Mouse (Mus musculus) heart, embryonic 16.5 days (tissue): ENCODE data around the gene Mrpl57. TPM values are rescaled to one million over a fixed set of nuclear protein-coding genes. Genes with fewer than 3 reads are reported as not detected.
A peak's percentile ranks its signal among the peaks of the same experiment; 100 is the strongest.
"Not testable (repeated sequence)": the region's sequence is repeated elsewhere in the genome, so short reads cannot be mapped to it uniquely, and the experiment has no call there.

Experiments
- ATAC-seq: fragments of 200-750 bp; cut with Nextera tagmentation; replicated peaks from 2 replicates; pipeline ENCODE4 v1.8.0; 2017; ENCODE audit warnings: moderate number of reproducible peaks; ENCODE audit not compliant: insufficient read depth, low FRiP score; ENCODE audit errors: extremely low read depth
- H3K27ac ChIP-seq: fragments of 300-500 bp; sonication (generic); 2 replicates; pipeline ENCODE4 v1.5.1; 2014; ENCODE audit warnings: mild to moderate bottlenecking, low read length, control low read depth, moderate library complexity
- H3K27me3 ChIP-seq: fragments of 300-500 bp; sonication (generic); 2 replicates; pipeline ENCODE4 v1.6.1; 2014; ENCODE audit warnings: low read length, mixed read lengths; ENCODE audit not compliant: control insufficient read depth, insufficient read depth
- H3K36me3 ChIP-seq: fragments of 300-500 bp; sonication (generic); 2 replicates; pipeline ENCODE4 v1.6.1; 2014; ENCODE audit not compliant: control insufficient read depth, insufficient read depth
- H3K4me1 ChIP-seq: fragments of 300-500 bp; sonication (generic); 2 replicates; pipeline ENCODE4 v1.6.1; 2014; ENCODE audit warnings: low read length, mixed read lengths; ENCODE audit not compliant: control insufficient read depth, insufficient read depth
- H3K4me2 ChIP-seq: fragments of 300-500 bp; sonication (generic); 2 replicates; pipeline ENCODE4 v1.6.1; 2014; ENCODE audit warnings: low read depth, mild to moderate bottlenecking, control low read depth, low read length
- H3K4me3 ChIP-seq: fragments of 300-500 bp; sonication (generic); 2 replicates; pipeline ENCODE4 v1.5.1; 2014; ENCODE audit warnings: mild to moderate bottlenecking, control low read depth, low read length
- H3K9ac ChIP-seq: fragments of 300-500 bp; sonication (generic); 2 replicates; pipeline ENCODE4 v1.6.1; 2014; ENCODE audit warnings: low read length, control low read depth
- H3K9me3 ChIP-seq: fragments of 300-500 bp; sonication (generic); replicated peaks from 2 replicates; pipeline ENCODE4 v1.6.1; 2016; ENCODE audit warnings: low read length; ENCODE audit not compliant: control insufficient read depth
- WGBS: fragments of 180-500 bp; shearing (Covaris S2); extraction: QIAGEN DNeasy Blood & Tissue Kit; methylation state at CpG from one replicate; pipeline ENCODE4 v1.1.7; 2014; 5-methylcytosine and 5-hydroxymethylcytosine counted together
- polyA plus RNA-seq: library from polyadenylated mRNA; unstranded; fragments of >200 nt; fragmentation: Nextera tagmentation; extraction: Ambion mirVana; gene quantifications from 2 replicates; pipeline ENCODE4 v1.2.1, GENCODE M21; 2015

Mrpl57 gene
- polyA plus RNA-seq, 1 experiment from 2014 or later, result 140 TPM

- no peak overlapping the region for H3K4me2 ChIP-seq
- peaks cover 50% of the 10 kb centered on the region for H3K36me3 ChIP-seq
- no peaks in the 10 kb centered on the region for H3K9me3 ChIP-seq
- WGBS, result 76% methylated on average over 5 of the region's 5 CpGs
- no peak overlapping the region for H3K4me3 ChIP-seq
- no peak for ATAC-seq
- no peaks in the 10 kb centered on the region for H3K4me1 ChIP-seq
- H3K27ac ChIP-seq, result no peak overlapping the region
- no peaks in the 10 kb centered on the region for H3K27me3 ChIP-seq
- no peak overlapping the region for H3K9ac ChIP-seq
Observed at GRCm38 (mm10) chr14:57808558-57808957, 17.5 kb upstream of the Mrpl57 start.

- H3K27me3 ChIP-seq, result no peaks in the 10 kb centered on the region
- no peaks in the 10 kb centered on the region; the same call in 1 of the 2 replicates for H3K9me3 ChIP-seq
- H3K36me3 ChIP-seq, result peaks cover 46% of the 10 kb centered on the region
- no peak for ATAC-seq
- H3K4me1 ChIP-seq, result no peaks in the 10 kb centered on the region
- no peak overlapping the region for H3K27ac ChIP-seq
- no peak overlapping the region for H3K4me3 ChIP-seq
- H3K9ac ChIP-seq, result no peak overlapping the region
- 71% methylated on average over 2 of the region's 2 CpGs for WGBS
- no peak overlapping the region for H3K4me2 ChIP-seq
Observed at GRCm38 (mm10) chr14:57810886-57811285, 15.1 kb upstream of the Mrpl57 start.

DNA sequence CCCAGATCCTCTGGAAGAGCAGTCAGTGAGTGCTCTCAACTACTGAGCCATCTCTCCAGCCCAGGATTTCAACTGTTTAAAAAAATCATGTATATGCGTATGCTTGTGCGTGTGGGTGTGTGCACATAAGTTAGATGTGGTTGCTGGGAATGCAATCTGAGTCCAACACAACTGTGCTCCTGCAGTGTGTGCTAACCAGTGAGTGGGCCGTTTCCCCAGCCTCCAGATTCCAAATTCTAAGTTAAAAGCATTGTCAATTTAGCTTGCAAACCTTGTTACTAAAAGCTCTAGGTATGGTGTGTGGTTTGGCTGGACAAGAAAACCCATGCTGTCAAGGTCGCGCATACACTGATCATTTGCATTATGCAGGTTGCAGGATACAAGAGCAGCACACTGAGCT lies 14.2 kb upstream of the Mrpl57 start:
- Histone ChIP-seq H3K9me3 (no peaks in the 10 kb centered on the region; the same call in 1 of the 2 replicates), H3K27ac (no peak overlapping the region), H3K4me1 (no peaks in the 10 kb centered on the region), H3K36me3 (peaks cover 48% of the 10 kb centered on the region), H3K27me3 (no peaks in the 10 kb centered on the region), H3K9ac (no peak overlapping the region), H3K4me2 (no peak overlapping the region), H3K4me3 (no peak overlapping the region)
- no peak for ATAC-seq
- 92% methylated on average over 5 of the region's 5 CpGs for WGBS

GRCm38 (mm10) chr14:57820839-57821238 lies 5.2 kb upstream of the Mrpl57 start:
- no peaks in the 10 kb centered on the region for H3K9me3 ChIP-seq
- no peaks in the 10 kb centered on the region for H3K27me3 ChIP-seq
- no peak overlapping the region for H3K4me2 ChIP-seq
- no peak overlapping the region for H3K27ac ChIP-seq
- peaks cover 35% of the 10 kb centered on the region for H3K36me3 ChIP-seq
- H3K4me3 ChIP-seq, result no peak overlapping the region
- H3K9ac ChIP-seq, result no peak overlapping the region
- H3K4me1 ChIP-seq, result peaks cover 10% of the 10 kb centered on the region
- 45% methylated on average over 4 of the region's 4 CpGs for WGBS
- no peak for ATAC-seq

GRCm38 (mm10) chr14:57827284-57827683 lies 1.2 kb downstream of the Mrpl57 start:
- peaks cover 19% of the 10 kb centered on the region for H3K4me1 ChIP-seq
- H3K27ac ChIP-seq, result peak overlapping the region; percentile 81
- peak overlapping the region; percentile 89 for H3K9ac ChIP-seq
- peaks cover 1% of the 10 kb centered on the region; the same call in 1 of the 2 replicates for H3K36me3 ChIP-seq
- H3K27me3 ChIP-seq, result no peaks in the 10 kb centered on the region
- H3K4me3 ChIP-seq, result peak overlapping the region; percentile 93
- WGBS, result 67% methylated on average over 1 of the region's 1 CpGs
- no peaks in the 10 kb centered on the region for H3K9me3 ChIP-seq
- ATAC-seq, result no peak
- H3K4me2 ChIP-seq, result peak overlapping the region; percentile 80

- Histone ChIP-seq H3K36me3 (peaks cover 19% of the 10 kb centered on the region), H3K4me2 (no peak overlapping the region), H3K27me3 (no peaks in the 10 kb centered on the region), H3K9ac (no peak overlapping the region), H3K9me3 (no peaks in the 10 kb centered on the region), H3K4me1 (no peaks in the 10 kb centered on the region), H3K27ac (no peak overlapping the region), H3K4me3 (no peak overlapping the region)
- 83% methylated on average over 2 of the region's 2 CpGs for WGBS
- no peak for ATAC-seq
Observed at GRCm38 (mm10) chr14:57833526-57833925, 7.5 kb downstream of the Mrpl57 start.

- Histone ChIP-seq H3K4me2 (no peak overlapping the region), H3K27me3 (no peaks in the 10 kb centered on the region), H3K27ac (no peak overlapping the region), H3K36me3 (peaks cover 29% of the 10 kb centered on the region), H3K4me1 (no peaks in the 10 kb centered on the region), H3K9ac (no peak overlapping the region), H3K4me3 (no peak overlapping the region), H3K9me3 (no peaks in the 10 kb centered on the region)
- no peak for ATAC-seq
- 77% methylated on average over 10 of the region's 10 CpGs for WGBS
Observed at GRCm38 (mm10) chr14:57835157-57835556, 9.1 kb downstream of the Mrpl57 start.

GRCm38 (mm10) chr14:57844535-57844934 lies 18.5 kb downstream of the Mrpl57 start:
- Histone ChIP-seq H3K4me2 (no peak overlapping the region), H3K27ac (no peak overlapping the region), H3K27me3 (no peaks in the 10 kb centered on the region), H3K9ac (no peak overlapping the region), H3K4me3 (no peak overlapping the region), H3K9me3 (no peaks in the 10 kb centered on the region), H3K36me3 (peaks cover 11% of the 10 kb centered on the region), H3K4me1 (no peaks in the 10 kb centered on the region)
- WGBS, result 84% methylated on average over 3 of the region's 3 CpGs
- ATAC-seq, result no peak

GRCm38 (mm10) chr14:57848061-57848460 lies 22.0 kb downstream of the Mrpl57 start:
- not testable (repeated sequence) for H3K4me2 ChIP-seq, H3K36me3 ChIP-seq, H3K4me3 ChIP-seq, ATAC-seq, H3K9ac ChIP-seq, H3K9me3 ChIP-seq, H3K27me3 ChIP-seq, H3K4me1 ChIP-seq, H3K27ac ChIP-seq
- 86% methylated on average over 5 of the region's 5 CpGs for WGBS

- H3K27me3 ChIP-seq, result no peaks in the 10 kb centered on the region
- H3K36me3 ChIP-seq, result peaks cover 4% of the 10 kb centered on the region
- ATAC-seq, result no peak
- H3K4me3 ChIP-seq, result no peak overlapping the region
- WGBS, result 91% methylated on average over 2 of the region's 2 CpGs
- H3K4me2 ChIP-seq, result no peak overlapping the region
- H3K9ac ChIP-seq, result no peak overlapping the region
- no peaks in the 10 kb centered on the region for H3K4me1 ChIP-seq
- no peak overlapping the region for H3K27ac ChIP-seq
- H3K9me3 ChIP-seq, result no peaks in the 10 kb centered on the region
Observed at GRCm38 (mm10) chr14:57848646-57849045, 22.6 kb downstream of the Mrpl57 start.
